Mouse (Mus musculus) hindbrain, embryonic 12.5 days (tissue): Measurements from ENCODE around the gene Grin2b. TPM values are rescaled to one million over a fixed set of nuclear protein-coding genes. Genes with fewer than 3 reads are reported as not detected.

Experiments used
- ATAC-seq: fragments of 200-750 bp; cut with Nextera tagmentation; 2 replicates; pipeline ENCODE4 v1.8.0; 2017; ENCODE audit warnings: moderate TSS enrichment; ENCODE audit not compliant: low FRiP score
- H3K27ac ChIP-seq: fragments of 300-500 bp; sonication (generic); 2 replicates; pipeline ENCODE4 v1.5.1; 2016; ENCODE audit warnings: mild to moderate bottlenecking
- H3K27me3 ChIP-seq: fragments of 300-500 bp; sonication (generic); 2 replicates; pipeline ENCODE4 v1.6.1; 2016; ENCODE audit warnings: mild to moderate bottlenecking
- H3K36me3 ChIP-seq: fragments of 300-500 bp; sonication (generic); 2 replicates; pipeline ENCODE4 v1.6.1; 2016; ENCODE audit warnings: mild to moderate bottlenecking
- H3K4me1 ChIP-seq: fragments of 300-500 bp; sonication (generic); 2 replicates; pipeline ENCODE4 v1.6.1; 2016
- H3K4me2 ChIP-seq: fragments of 300-500 bp; sonication (generic); replicated peaks from 2 replicates; pipeline ENCODE4 v1.6.1; 2016; ENCODE audit warnings: mild to moderate bottlenecking
- H3K4me3 ChIP-seq: fragments of 300-500 bp; sonication (generic); 2 replicates; pipeline ENCODE4 v1.5.1; 2016; ENCODE audit warnings: mild to moderate bottlenecking
- H3K9ac ChIP-seq: fragments of 300-500 bp; sonication (generic); 2 replicates; pipeline ENCODE4 v1.6.1; 2016; ENCODE audit warnings: mild to moderate bottlenecking, moderate library complexity
- H3K9me3 ChIP-seq: fragments of 300-500 bp; sonication (generic); replicated peaks from 2 replicates; pipeline ENCODE4 v1.6.1; 2016; ENCODE audit warnings: mild to moderate bottlenecking
- WGBS: fragments of 180-500 bp; shearing (Covaris S2); methylation state at CpG from one replicate; pipeline ENCODE4 v1.1.7; 2016; 5-methylcytosine and 5-hydroxymethylcytosine counted together
- polyA plus RNA-seq: library from polyadenylated mRNA; unstranded; fragments of >200 nt; fragmentation: Nextera tagmentation; extraction: Ambion mirVana; gene quantifications from 2 replicates; pipeline ENCODE4 v1.2.1, GENCODE M21; 2016

Grin2b gene
- 10.0 and 15.7 TPM in 2 replicates for polyA plus RNA-seq

- 5% methylated on average over 14 of the region's 30 CpGs for WGBS
- ATAC-seq: peak; percentile 80
- H3K4me3 ChIP-seq: peak within 1 kb of the TSS; percentile 56
- H3K9ac ChIP-seq: peak within 1 kb of the TSS; percentile 64
- H3K9me3 ChIP-seq: no peaks in the 10 kb centered on the region
- peaks cover 13% of the 10 kb centered on the region for H3K4me1 ChIP-seq
- peaks cover 27% of the 10 kb centered on the region for H3K27me3 ChIP-seq
- peak within 1 kb of the TSS; percentile 76 for H3K27ac ChIP-seq
- no peaks in the 10 kb centered on the region for H3K36me3 ChIP-seq
- H3K4me2 ChIP-seq: peak within 1 kb of the TSS; percentile 93
Observed at GRCm38 (mm10) chr6:136173191-136173896, at the start of gene Grin2b. TSS of gene Grin2b (minus strand) at chr6:136173511.

GRCm38 (mm10) chr6:136221894-136222293 lies 48.6 kb upstream of the Grin2b start:
- Histone ChIP-seq H3K4me1 (0 out of 2 replicates have a peak, but pooled peaks cover 4% of the 10 kb centered on the region), H3K4me3 (no peak overlapping the region), H3K4me2 (no peak overlapping the region), H3K9me3 (no peaks in the 10 kb centered on the region), H3K27me3 (no peaks in the 10 kb centered on the region), H3K27ac (no peak overlapping the region), H3K36me3 (no peaks in the 10 kb centered on the region), H3K9ac (no peak overlapping the region)
- 86% methylated on average over 3 of the region's 3 CpGs for WGBS
- ATAC-seq: no peak

- H3K4me2 ChIP-seq: no peak overlapping the region
- WGBS: 64% methylated on average over 3 of the region's 3 CpGs
- H3K9me3 ChIP-seq: no peaks in the 10 kb centered on the region
- H3K36me3 ChIP-seq: no peaks in the 10 kb centered on the region
- H3K27me3 ChIP-seq: no peaks in the 10 kb centered on the region
- ATAC-seq: no peak
- no peaks in the 10 kb centered on the region for H3K4me1 ChIP-seq
- H3K27ac ChIP-seq: no peak overlapping the region
- H3K4me3 ChIP-seq: no peak overlapping the region
- H3K9ac ChIP-seq: no peak overlapping the region
Observed at GRCm38 (mm10) chr6:136210442-136210841, 37.1 kb upstream of the Grin2b start.

- WGBS: 85% methylated on average over 2 of the region's 2 CpGs
- Histone ChIP-seq H3K9ac (no peak overlapping the region), H3K4me1 (no peaks in the 10 kb centered on the region), H3K27me3 (no peaks in the 10 kb centered on the region), H3K4me2 (no peak overlapping the region), H3K4me3 (no peak overlapping the region), H3K9me3 (no peaks in the 10 kb centered on the region), H3K27ac (no peak overlapping the region), H3K36me3 (no peaks in the 10 kb centered on the region)
- ATAC-seq: no peak
Observed at GRCm38 (mm10) chr6:136199814-136200213, 26.5 kb upstream of the Grin2b start.

- H3K27me3 ChIP-seq: no peaks in the 10 kb centered on the region
- no peak overlapping the region for H3K4me3 ChIP-seq
- no peaks in the 10 kb centered on the region for H3K9me3 ChIP-seq
- H3K27ac ChIP-seq: no peak overlapping the region
- 85% methylated on average over 5 of the region's 5 CpGs for WGBS
- no peak for ATAC-seq
- no peak overlapping the region for H3K9ac ChIP-seq
- H3K4me1 ChIP-seq: no peaks in the 10 kb centered on the region
- H3K4me2 ChIP-seq: no peak overlapping the region
- no peaks in the 10 kb centered on the region for H3K36me3 ChIP-seq
Observed at GRCm38 (mm10) chr6:136194616-136195015, 21.3 kb upstream of the Grin2b start.

- H3K27ac ChIP-seq: no peak overlapping the region
- no peak for ATAC-seq
- 81% methylated on average over 9 of the region's 9 CpGs for WGBS
- H3K4me2 ChIP-seq: no peak overlapping the region
- peaks cover 5% of the 10 kb centered on the region; the same call in 1 of the 2 replicates for H3K4me1 ChIP-seq
- no peak overlapping the region for H3K9ac ChIP-seq
- no peaks in the 10 kb centered on the region for H3K36me3 ChIP-seq
- H3K9me3 ChIP-seq: no peaks in the 10 kb centered on the region
- H3K4me3 ChIP-seq: no peak overlapping the region
- H3K27me3 ChIP-seq: no peaks in the 10 kb centered on the region
Observed at GRCm38 (mm10) chr6:136178066-136178465, 4.8 kb upstream of the Grin2b start.

- Histone ChIP-seq H3K4me2 (peak overlapping the region; percentile 93), H3K9ac (peak overlapping the region; percentile 64), H3K27me3 (peaks cover 27% of the 10 kb centered on the region), H3K36me3 (no peaks in the 10 kb centered on the region), H3K4me1 (peaks cover 13% of the 10 kb centered on the region), H3K27ac (peak overlapping the region; percentile 76), H3K9me3 (no peaks in the 10 kb centered on the region), H3K4me3 (peak overlapping the region; percentile 56)
- under 1% methylated on average over 15 of the region's 15 CpGs for WGBS
- peak; percentile 35 for ATAC-seq
Observed at GRCm38 (mm10) chr6:136172801-136173190, 515 bp downstream of the Grin2b start.

- Histone ChIP-seq H3K9me3 (no peaks in the 10 kb centered on the region), H3K36me3 (no peaks in the 10 kb centered on the region), H3K4me3 (peak overlapping the region; percentile 56), H3K4me2 (peak overlapping the region; percentile 93), H3K27me3 (peaks cover 27% of the 10 kb centered on the region), H3K27ac (peak overlapping the region; percentile 76), H3K4me1 (peaks cover 13% of the 10 kb centered on the region), H3K9ac (peak overlapping the region; percentile 64)
- under 1% methylated on average over 43 of the region's 43 CpGs for WGBS
- peak; percentile 76 for ATAC-seq
Observed at GRCm38 (mm10) chr6:136172172-136172651, 1.1 kb downstream of the Grin2b start.

- 0 out of 2 replicates have a peak overlapping the region, but pooled peaks have one; percentile 76 for H3K27ac ChIP-seq
Observed at GRCm38 (mm10) chr6:136171343-136171742, 2.0 kb downstream of the Grin2b start.

GRCm38 (mm10) chr6:136170381-136170780 lies 2.9 kb downstream of the Grin2b start:
- 79% methylated on average over 5 of the region's 5 CpGs for WGBS
- Histone ChIP-seq H3K4me1 (peaks cover 13% of the 10 kb centered on the region), H3K9me3 (no peaks in the 10 kb centered on the region), H3K4me3 (peak overlapping the region; percentile 56), H3K36me3 (no peaks in the 10 kb centered on the region), H3K27me3 (peaks cover 27% of the 10 kb centered on the region), H3K27ac (no peak overlapping the region), H3K4me2 (peak overlapping the region; percentile 93), H3K9ac (peak overlapping the region; percentile 36; the same call in 1 of the 2 replicates)
- ATAC-seq: no peak

More at GRCm38 (mm10) chr6:136171343-136171742, 2.0 kb downstream of the Grin2b start:
- ATAC-seq: no peak
- 17% methylated on average over 7 of the region's 7 CpGs for WGBS
- Histone ChIP-seq H3K9ac (peak overlapping the region; percentile 36), H3K4me1 (peaks cover 13% of the 10 kb centered on the region), H3K27me3 (peaks cover 27% of the 10 kb centered on the region), H3K4me2 (peak overlapping the region; percentile 93), H3K9me3 (no peaks in the 10 kb centered on the region), H3K36me3 (no peaks in the 10 kb centered on the region), H3K4me3 (peak overlapping the region; percentile 56)

- Histone ChIP-seq H3K27ac (no peak overlapping the region), H3K27me3 (peaks cover 25% of the 10 kb centered on the region), H3K4me3 (no peak overlapping the region), H3K36me3 (no peaks in the 10 kb centered on the region), H3K4me2 (no peak overlapping the region), H3K9ac (no peak overlapping the region), H3K9me3 (no peaks in the 10 kb centered on the region), H3K4me1 (peaks cover 6% of the 10 kb centered on the region)
- WGBS: 84% methylated on average over 5 of the region's 5 CpGs
- ATAC-seq: no peak
Observed at GRCm38 (mm10) chr6:136167361-136167760, 6.0 kb downstream of the Grin2b start.

GRCm38 (mm10) chr6:136165443-136166077 lies 7.8 kb downstream of the Grin2b start:
- no peak for ATAC-seq
- Histone ChIP-seq H3K4me3 (no peak overlapping the region), H3K9me3 (no peaks in the 10 kb centered on the region), H3K27ac (no peak overlapping the region), H3K4me2 (no peak overlapping the region), H3K4me1 (peaks cover 8% of the 10 kb centered on the region; the same call in 1 of the 2 replicates), H3K27me3 (peaks cover 10% of the 10 kb centered on the region), H3K9ac (no peak overlapping the region), H3K36me3 (no peaks in the 10 kb centered on the region)
- 78% methylated on average over 9 of the region's 9 CpGs for WGBS
